Mouse (Mus musculus): ENCODE measurements around the gene Cfap97d1.

DNA sequence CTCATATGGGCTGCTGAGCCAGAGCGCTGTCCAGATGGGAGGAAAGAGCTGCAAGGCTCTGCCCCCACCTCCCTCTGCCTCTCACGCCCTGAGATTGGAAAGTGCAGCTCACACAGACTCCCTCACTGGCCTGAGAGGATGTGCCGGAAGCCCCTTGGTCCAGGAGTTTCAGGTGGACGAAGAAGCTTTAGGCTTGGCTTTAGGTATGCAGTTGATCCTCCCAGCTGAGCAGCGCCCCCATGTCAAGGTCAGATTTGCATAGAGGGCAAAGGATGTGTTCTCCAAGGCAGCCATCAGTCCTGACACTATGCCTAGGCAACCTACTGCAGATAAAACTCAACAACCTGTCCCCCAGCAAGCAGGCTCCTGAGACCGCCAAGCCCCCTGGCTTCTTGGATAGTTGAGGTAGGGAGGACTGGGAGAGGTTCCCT, 1.1 kb upstream of the Cfap97d1 start:
- TF ChIP-seq CTCF (IDR thresholded peaks at IDR 0.05; ENCODE audit: low read depth) (no peak), EP300 (IDR thresholded peaks at IDR 0.05; ENCODE audit: low read depth) (no peak)

All from liver, postnatal 0 days (tissue).